Mouse (Mus musculus): ENCODE measurements around the gene Macf1.

- TF ChIP-seq POLR2A (IDR thresholded peaks at IDR 0.05; ENCODE audit: insufficient read length, low read depth) (no peak), SRF (IDR thresholded peaks at IDR 0.05; ENCODE audit: control insufficient read depth, insufficient read length, low read depth) (no peak)
These were observed 94.7 kb downstream of the Macf1 start for GRCm38 (mm10) chr4:123589496-123589895.
